Mouse (Mus musculus): Measurements from ENCODE around the gene Tas2r104.

Tas2r104 gene

DNA sequence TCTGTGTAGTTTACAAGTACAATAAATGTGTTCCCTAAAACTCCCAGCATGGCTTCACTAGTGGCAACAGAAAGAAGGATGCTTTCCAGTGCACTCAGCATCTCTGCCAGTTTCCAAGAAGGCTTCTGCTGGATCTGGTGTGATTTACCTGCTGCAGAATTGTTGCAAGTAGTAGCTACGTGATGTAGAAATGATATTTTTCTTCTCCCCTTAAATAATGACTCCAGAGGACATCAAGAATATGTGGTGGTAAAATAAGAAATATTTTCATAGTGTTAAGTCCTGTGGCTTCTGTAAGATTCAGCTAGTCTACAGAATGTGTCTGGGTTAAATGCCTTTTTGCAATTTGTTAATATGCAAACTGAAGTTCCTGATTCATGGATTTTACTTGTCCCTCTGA, at the start of gene Tas2r104:
Gene Tas2r104, minus strand, starts transcription at position 101 of the 400 bp plus-strand sequence.
- no peak for DNase-seq

DNA sequence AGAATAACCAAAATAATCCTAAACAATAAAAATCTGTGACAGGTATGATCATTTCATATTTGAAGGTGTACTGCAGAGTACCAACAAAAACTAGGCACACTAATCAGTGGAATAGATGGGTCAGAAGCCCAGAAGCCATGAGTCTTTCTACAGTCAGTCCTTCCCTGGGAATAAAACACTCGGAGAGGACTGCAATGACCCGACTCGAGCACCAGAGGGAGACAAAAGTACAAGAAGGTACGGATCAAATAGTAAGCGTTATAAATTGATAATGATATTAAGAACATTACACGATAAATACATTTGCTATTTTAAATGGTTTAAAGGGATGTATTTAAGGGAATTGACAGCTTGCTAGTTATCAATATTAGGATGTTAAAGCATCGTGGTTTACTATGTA, 27.3 kb upstream of the Tas2r104 start:
- DNase-seq, result no peak

DNA sequence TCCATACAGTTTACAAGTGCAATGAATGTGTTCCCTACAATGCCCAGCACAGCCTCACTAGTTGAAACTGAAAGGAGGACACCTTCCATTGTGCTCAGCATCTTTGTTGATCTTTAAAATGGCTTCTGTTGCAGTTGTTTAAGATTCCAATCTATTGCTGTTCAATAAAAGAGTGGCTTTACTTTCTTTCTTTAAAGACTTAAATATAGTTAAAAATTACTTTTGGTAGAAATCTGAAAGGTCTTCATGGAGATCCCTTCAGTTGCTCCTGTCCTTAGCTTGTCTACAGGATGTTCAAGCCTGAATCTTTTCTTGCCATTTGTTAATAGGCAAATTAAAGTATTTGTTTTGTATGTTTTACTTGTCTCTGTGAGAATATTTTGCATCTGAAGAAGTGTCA, 4.4 kb upstream of the Tas2r104 start, which contains the start of gene Tas2r114:
Gene Tas2r114, minus strand, starts transcription at position 101 of the 400 bp plus-strand sequence.
- no peak for DNase-seq

DNA sequence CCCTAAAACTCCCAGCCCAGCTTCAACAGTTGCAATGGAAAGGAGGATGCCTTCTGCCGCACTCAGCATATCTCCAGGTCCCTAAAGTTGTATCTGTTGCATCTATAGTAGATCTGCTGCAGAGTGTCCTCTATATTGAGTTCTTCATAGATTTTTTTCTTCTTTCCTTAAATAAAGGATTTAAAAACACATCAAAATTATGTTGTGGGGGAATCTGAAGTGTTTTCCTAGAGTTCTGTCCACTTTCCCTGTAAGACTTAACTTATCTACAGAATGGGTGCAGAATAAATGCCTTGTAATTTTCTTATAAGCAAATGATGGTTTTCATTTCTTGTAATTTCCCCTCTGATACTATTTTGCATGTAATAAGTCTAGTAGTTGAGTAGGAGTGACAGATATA, 1.9 kb upstream of the Tas2r104 start, which contains the start of gene Tas2r105:
Gene Tas2r105, minus strand, starts transcription at position 101 of the 400 bp plus-strand sequence.
- DNase-seq, result no peak

DNA sequence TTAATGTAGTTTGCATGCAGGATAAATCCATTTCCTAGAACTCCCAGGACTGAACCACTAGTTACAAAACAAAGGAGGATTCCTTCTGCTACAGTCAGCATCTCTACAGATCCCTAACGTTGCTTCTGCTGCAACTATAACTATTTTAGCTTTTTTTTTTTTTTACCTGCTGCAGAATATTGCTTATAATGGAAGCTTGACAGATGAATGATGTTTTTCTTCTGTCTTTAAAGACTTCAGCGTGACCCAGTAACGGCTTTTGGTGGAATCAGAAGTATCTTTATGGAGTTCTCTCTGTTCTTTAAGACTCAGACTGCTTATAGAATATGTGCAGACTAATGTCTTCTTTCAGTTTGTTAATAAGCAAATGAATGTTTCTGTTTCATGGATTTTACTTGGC, 6.8 kb downstream of the Tas2r104 start, which contains the start of gene Tas2r106:
Gene Tas2r106, minus strand, starts transcription at position 101 of the 400 bp plus-strand sequence.
- no peak for DNase-seq

DNA sequence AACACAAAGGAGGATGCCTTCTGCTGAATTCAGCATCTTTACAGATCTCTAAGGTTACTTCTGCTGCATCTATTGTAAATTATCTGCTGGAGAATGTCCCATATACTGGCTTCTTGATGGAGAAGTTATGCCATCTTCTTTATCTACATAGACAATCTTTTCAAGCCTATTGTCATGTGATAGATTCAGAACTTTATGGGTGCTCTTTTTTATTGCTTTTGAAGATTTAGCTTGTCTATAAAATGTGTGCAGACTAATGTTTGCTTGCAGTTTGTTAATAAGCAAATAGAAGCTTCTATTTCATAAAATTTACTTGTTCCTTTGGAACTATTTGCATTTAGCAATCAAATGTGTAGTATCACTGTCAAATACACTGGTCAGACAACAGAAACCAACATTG, 25.5 kb downstream of the Tas2r104 start, which contains the start of gene Tas2r107:
Gene Tas2r107, minus strand, starts transcription at position 101 of the 400 bp plus-strand sequence.
- DNase-seq, result no peak
